Mouse (Mus musculus): ENCODE measurements around the gene Mdga2. TPM values are rescaled to one million over a fixed set of nuclear protein-coding genes. Genes with fewer than 3 reads are reported as not detected.

Mdga2 gene
- total and polyA plus RNA-seq, 3 experiments: 0.27 TPM; not detected in 2

DNA sequence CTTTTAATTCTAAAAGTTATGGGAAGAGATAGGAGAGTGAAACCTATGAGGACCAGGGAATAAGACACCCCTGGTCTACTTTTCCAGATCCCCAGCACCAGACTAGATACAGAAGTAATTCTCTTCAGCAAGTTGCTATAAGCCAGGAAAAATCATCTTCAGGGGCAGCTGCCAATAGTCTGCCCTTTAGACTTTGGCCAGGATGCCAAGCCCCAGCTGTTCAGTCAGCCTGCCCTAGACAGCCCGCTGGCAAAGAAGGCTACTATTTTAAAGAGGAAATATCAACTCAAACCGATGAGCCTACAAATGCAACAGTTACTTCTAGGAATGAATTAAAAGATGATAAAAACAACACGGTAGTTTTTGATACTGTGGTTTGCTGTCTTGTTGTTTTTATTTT lies 356.1 kb downstream of the Mdga2 start:
- DNase-seq (ENCODE audit: extremely low read depth): no peak
- Histone ChIP-seq H3K27ac (ENCODE audit: insufficient read depth, low read depth) (no peak overlapping the region), H3K4me2 (ENCODE audit: insufficient read depth, low read depth, poor library complexity, severe bottlenecking) (no peak overlapping the region), H3K36me3 (replicated peaks in 1 of 2; ENCODE audit: control insufficient read depth in 1 of 2, insufficient read depth in 1 of 2, low read length in 1 of 2) (no peaks in the 10 kb centered on the region), H3K9me3 (replicated peaks; ENCODE audit: low read length) (no peaks in the 10 kb centered on the region), H3K4me3 (replicated peaks in 1 of 3; ENCODE audit: low read depth in 2 of 3, low read length in 2 of 3, poor library complexity in 1 of 3) (no peak overlapping the region), H3K79me2 (replicated peaks; ENCODE audit: control insufficient read depth, extremely low read depth, insufficient read depth, poor library complexity, severe bottlenecking) (no peaks in the 10 kb centered on the region), H3K27me3 (replicated peaks) (no peaks in the 10 kb centered on the region), H3K4me1 (ENCODE audit: control insufficient read depth in 1 of 2, insufficient read depth in 2 of 2) (no peaks in the 10 kb centered on the region), H3K9ac (ENCODE audit: insufficient read depth, low read depth) (no peak overlapping the region)
- TF ChIP-seq E2F4 (IDR thresholded peaks at IDR 0.05; ENCODE audit: insufficient replicate concordance, low read depth, low read length): no peak
- TF ChIP-seq NRF1 (IDR thresholded peaks at IDR 0.05; ENCODE audit: low read depth, low read length): no peak
- no peak for TF ChIP-seq MAZ (IDR thresholded peaks at IDR 0.05; ENCODE audit: low read depth, low read length)
- no peak for TF ChIP-seq JUND (conservative IDR thresholded peaks at IDR 0.05; ENCODE audit: low read depth, low read length)
- TF ChIP-seq POLR2AphosphoS2 (IDR thresholded peaks at IDR 0.05; ENCODE audit: low read depth, low read length): no peak
- no peak for TF ChIP-seq TBP (conservative IDR thresholded peaks at IDR 0.05; ENCODE audit: low read depth, low read length)
- TF ChIP-seq CHD1 (IDR thresholded peaks at IDR 0.05; ENCODE audit: low read depth, low read length): no peak
- no peak for TF ChIP-seq MEF2A (IDR thresholded peaks at IDR 0.05; ENCODE audit: borderline replicate concordance, low read depth, low read length)
- no peak for TF ChIP-seq UBTF (IDR thresholded peaks at IDR 0.05; ENCODE audit: low read depth, low read length)
- TF ChIP-seq SIN3A (IDR thresholded peaks at IDR 0.05; ENCODE audit: low read length): no peak
- TF ChIP-seq MAX (IDR thresholded peaks at IDR 0.05; ENCODE audit: low read length): no peak
- TF ChIP-seq RCOR1 (conservative IDR thresholded peaks at IDR 0.05; ENCODE audit: low read depth, low read length): no peak
- no peak for TF ChIP-seq IRF4 (IDR thresholded peaks at IDR 0.05; ENCODE audit: low read depth, low read length)
- TF ChIP-seq HCFC1 (IDR thresholded peaks at IDR 0.05; ENCODE audit: low read depth, low read length): no peak
- TF ChIP-seq ZNF384 (IDR thresholded peaks at IDR 0.05; ENCODE audit: low read depth, low read length): no peak
- no peak for TF ChIP-seq GABPA (IDR thresholded peaks at IDR 0.05; ENCODE audit: insufficient replicate concordance, low read depth, low read length)
- no peak for TF ChIP-seq KAT2A (IDR thresholded peaks at IDR 0.05; ENCODE audit: insufficient replicate concordance, low read length)
- no peak for TF ChIP-seq MAFK (IDR thresholded peaks at IDR 0.05; ENCODE audit: insufficient replicate concordance, low read length)
- in situ Hi-C loops (cut with MboI; ENCODE audit: low pct_ligation_motif_present, low pct_unique_long_range_greater_than_20kb, low sequenced_read_pairs) (no loop called here), dilution Hi-C loops (cut with MboI; ENCODE audit: extremely low pct_ligation_motif_present, extremely low pct_unique_long_range_greater_than_20kb, low sequenced_read_pairs) (no loop called here)

DNA sequence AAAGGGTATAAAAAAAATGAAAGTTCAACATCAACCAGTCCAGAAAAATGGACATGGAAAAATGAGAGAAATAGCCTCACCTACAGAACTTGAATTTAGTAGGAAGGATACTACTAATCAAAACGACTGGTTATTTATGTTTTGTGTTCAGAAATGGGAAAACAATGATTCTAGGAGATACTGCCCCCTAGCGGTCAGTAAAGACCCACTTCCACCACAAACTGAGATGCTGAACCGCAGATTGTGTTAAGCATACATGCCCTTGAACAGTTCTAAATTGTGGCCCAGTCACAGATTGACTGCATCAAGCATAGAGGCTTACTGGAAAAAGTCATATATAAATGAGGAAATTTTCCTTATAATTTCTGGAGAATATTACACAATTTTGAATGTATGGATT lies 369.2 kb downstream of the Mdga2 start:
- H3K36me3 ChIP-seq (replicated peaks in 1 of 2; ENCODE audit: control insufficient read depth in 1 of 2, insufficient read depth in 1 of 2, low read length in 1 of 2): no peaks in the 10 kb centered on the region
- no peak overlapping the region for H3K4me3 ChIP-seq (replicated peaks in 1 of 3; ENCODE audit: low read depth in 2 of 3, low read length in 2 of 3, poor library complexity in 1 of 3)
- DNase-seq (ENCODE audit: extremely low read depth): peak; percentile 59
- H3K4me2 ChIP-seq (ENCODE audit: insufficient read depth, low read depth, poor library complexity, severe bottlenecking): no peak overlapping the region
- H3K9me3 ChIP-seq (replicated peaks; ENCODE audit: low read length): no peaks in the 10 kb centered on the region
- dilution Hi-C loops (cut with MboI; ENCODE audit: extremely low pct_ligation_motif_present, extremely low pct_unique_long_range_greater_than_20kb, low sequenced_read_pairs) (no loop called here), in situ Hi-C loops (cut with MboI; ENCODE audit: low pct_ligation_motif_present, low pct_unique_long_range_greater_than_20kb, low sequenced_read_pairs) (no loop called here)
- H3K79me2 ChIP-seq (replicated peaks; ENCODE audit: control insufficient read depth, extremely low read depth, insufficient read depth, poor library complexity, severe bottlenecking): no peaks in the 10 kb centered on the region
- peaks cover 0 to 3% of the 10 kb centered on the region in 2 experiments; a peak in 1 of 4 replicates for H3K4me1 ChIP-seq (ENCODE audit: control insufficient read depth in 1 of 2, insufficient read depth in 2 of 2)
- H3K27me3 ChIP-seq (replicated peaks): no peaks in the 10 kb centered on the region
- no peak overlapping the region for H3K27ac ChIP-seq (ENCODE audit: insufficient read depth, low read depth)
- no peak for TF ChIP-seq MAX (IDR thresholded peaks at IDR 0.05; ENCODE audit: low read length)
- TF ChIP-seq SMC3 (IDR thresholded peaks at IDR 0.05; ENCODE audit: low read depth, low read length): peak; percentile 47
- TF ChIP-seq UBTF (IDR thresholded peaks at IDR 0.05; ENCODE audit: low read depth, low read length): no peak
- peak; percentile 51 for TF ChIP-seq RAD21 (IDR thresholded peaks at IDR 0.05; ENCODE audit: low read depth, low read length)
- TF ChIP-seq CTCF (conservative IDR thresholded peaks at IDR 0.05 in 1 of 2, IDR thresholded peaks at IDR 0.05 in 1 of 2; ENCODE audit: low read depth in 2 of 2, low read length in 2 of 2): peak; percentile 51 to 64
- TF ChIP-seq ZNF384 (IDR thresholded peaks at IDR 0.05; ENCODE audit: low read depth, low read length): no peak
- TF ChIP-seq BHLHE40 (IDR thresholded peaks at IDR 0.05; ENCODE audit: low read depth, low read length): no peak
- TF ChIP-seq CHD1 (IDR thresholded peaks at IDR 0.05; ENCODE audit: low read depth, low read length): no peak
- no peak for TF ChIP-seq PAX5 (IDR thresholded peaks at IDR 0.05; ENCODE audit: low read length)
- no peak for TF ChIP-seq MAZ (IDR thresholded peaks at IDR 0.05; ENCODE audit: low read depth, low read length)
- TF ChIP-seq GABPA (IDR thresholded peaks at IDR 0.05; ENCODE audit: insufficient replicate concordance, low read depth, low read length): no peak
- no peak for TF ChIP-seq POLR2AphosphoS2 (IDR thresholded peaks at IDR 0.05; ENCODE audit: low read depth, low read length)
- H3K9ac ChIP-seq (ENCODE audit: insufficient read depth, low read depth): no peak overlapping the region
